Mouse (Mus musculus): Measurements from ENCODE around the gene Med12l. TPM values are rescaled to one million over a fixed set of nuclear protein-coding genes. Genes with fewer than 3 reads are reported as not detected.
A peak's percentile ranks its signal among the peaks of the same experiment; 100 is the strongest.

Gene Med12l
- polyA plus RNA-seq, 1 experiment from 2014 or later = 1.9 TPM

DNA sequence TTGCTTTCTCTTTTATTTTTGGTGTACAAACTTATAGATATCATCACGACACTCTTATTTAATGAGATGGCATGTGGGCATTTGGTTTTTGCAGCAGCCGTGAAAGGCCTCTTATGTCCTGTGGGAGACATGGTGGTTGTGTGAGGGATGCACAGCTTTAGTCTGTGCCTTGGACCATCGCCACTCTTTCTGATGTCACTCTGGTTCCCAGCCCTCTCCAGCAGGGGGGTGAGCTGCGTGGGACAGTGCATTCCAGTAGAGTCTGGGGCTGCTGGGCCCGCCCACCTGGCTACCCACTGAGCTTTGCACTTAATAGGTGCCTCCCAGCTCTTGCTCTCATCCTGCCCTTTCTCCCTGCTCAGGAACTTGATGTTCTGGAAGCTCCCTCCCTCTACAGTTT lies 175.5 kb downstream of the Med12l start:
- Histone ChIP-seq H3K27ac (no peak overlapping the region), H3K4me1 (no peaks in the 10 kb centered on the region), H3K9ac (no peak overlapping the region), H3K36me3 (no peaks in the 10 kb centered on the region), H3K27me3 (no peaks in the 10 kb centered on the region), H3K4me3 (no peak overlapping the region), H3K4me2 (no peak overlapping the region), H3K9me3 (no peaks in the 10 kb centered on the region)
- 68% methylated on average over 5 of the region's 5 CpGs for WGBS
- ATAC-seq (ENCODE audit: borderline replicate concordance, extremely low read depth, low FRiP score, low TSS enrichment) = no peak; the same call in 1 of the 2 replicates

DNA sequence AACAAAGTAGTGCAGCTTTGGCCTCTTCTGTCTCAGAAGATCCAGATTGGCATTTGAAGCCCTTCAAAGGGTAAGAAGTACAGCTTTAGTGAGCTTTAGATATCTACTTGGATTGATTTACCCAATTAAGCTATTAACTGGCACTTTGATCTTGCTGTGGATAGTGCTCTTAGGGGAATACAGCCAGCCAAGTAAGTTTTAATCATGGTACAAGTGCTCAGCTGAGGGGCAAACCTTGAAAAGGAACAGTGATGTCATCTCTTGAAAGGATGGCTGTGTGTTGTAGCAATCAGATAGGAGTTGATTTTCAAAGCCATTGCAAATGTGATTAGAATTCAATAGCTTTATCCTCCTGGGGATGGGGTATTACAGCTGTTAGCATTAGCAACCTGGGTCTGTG lies 176.5 kb downstream of the Med12l start:
- no peaks in the 10 kb centered on the region for H3K27me3 ChIP-seq
- no peak overlapping the region for H3K4me3 ChIP-seq
- no peak overlapping the region for H3K4me2 ChIP-seq
- no peak for ATAC-seq (ENCODE audit: borderline replicate concordance, extremely low read depth, low FRiP score, low TSS enrichment)
- H3K9ac ChIP-seq = no peak overlapping the region
- H3K36me3 ChIP-seq = no peaks in the 10 kb centered on the region
- H3K9me3 ChIP-seq = no peaks in the 10 kb centered on the region
- H3K4me1 ChIP-seq = no peaks in the 10 kb centered on the region
- H3K27ac ChIP-seq = no peak overlapping the region

DNA sequence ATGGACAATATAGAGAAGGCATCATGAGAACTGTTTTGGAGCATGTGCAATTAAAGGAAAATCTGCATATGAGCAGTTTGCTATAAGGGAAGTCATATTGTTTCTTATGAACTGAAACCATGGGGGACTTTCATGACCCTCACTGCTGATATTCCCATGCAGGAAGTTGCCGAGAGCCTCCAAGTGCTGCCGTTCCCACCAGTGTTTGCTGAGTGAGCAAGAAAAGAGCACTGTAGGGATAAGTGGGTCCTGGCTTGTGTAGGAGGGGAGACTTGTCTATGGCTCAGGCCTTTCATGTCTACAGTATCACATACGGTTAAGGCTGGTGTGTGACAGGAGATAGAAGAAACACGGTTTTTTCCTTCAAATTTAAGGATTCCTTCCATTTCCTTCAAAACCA lies 180.0 kb downstream of the Med12l start:
- ATAC-seq (ENCODE audit: borderline replicate concordance, extremely low read depth, low FRiP score, low TSS enrichment) = no peak
- H3K9me3 ChIP-seq = no peaks in the 10 kb centered on the region
- H3K27ac ChIP-seq = no peak overlapping the region
- H3K4me1 ChIP-seq = no peaks in the 10 kb centered on the region
- 52% methylated on average over 4 of the region's 4 CpGs for WGBS
- H3K4me3 ChIP-seq = no peak overlapping the region
- H3K36me3 ChIP-seq = no peaks in the 10 kb centered on the region
- H3K27me3 ChIP-seq = no peaks in the 10 kb centered on the region
- no peak overlapping the region for H3K4me2 ChIP-seq
- no peak overlapping the region for H3K9ac ChIP-seq

DNA sequence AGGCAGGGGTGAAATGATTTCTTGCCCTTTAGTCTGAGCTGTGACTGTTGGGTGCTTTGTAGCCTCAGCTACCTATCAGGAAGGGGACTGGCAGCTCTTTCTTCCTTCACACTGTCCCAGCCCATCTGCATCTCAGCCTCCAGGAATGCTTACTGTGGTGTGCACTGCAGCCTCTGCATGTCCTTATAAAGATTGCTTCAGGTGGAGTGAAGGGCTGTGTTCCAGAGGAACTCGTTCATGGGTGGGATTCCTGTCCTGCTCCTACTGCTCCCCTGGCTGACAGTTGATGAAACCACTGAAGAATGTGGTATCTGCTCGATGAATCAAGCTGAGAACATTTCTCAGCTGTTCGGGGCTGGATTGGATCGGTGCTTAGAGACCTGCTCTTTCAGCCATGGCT lies 181.7 kb downstream of the Med12l start:
- Histone ChIP-seq H3K4me3 (no peak overlapping the region), H3K9ac (no peak overlapping the region), H3K4me2 (no peak overlapping the region), H3K9me3 (no peaks in the 10 kb centered on the region), H3K27ac (no peak overlapping the region), H3K27me3 (no peaks in the 10 kb centered on the region), H3K36me3 (no peaks in the 10 kb centered on the region), H3K4me1 (no peaks in the 10 kb centered on the region)
- 70% methylated on average over 4 of the region's 4 CpGs for WGBS
- no peak for ATAC-seq (ENCODE audit: borderline replicate concordance, extremely low read depth, low FRiP score, low TSS enrichment)

DNA sequence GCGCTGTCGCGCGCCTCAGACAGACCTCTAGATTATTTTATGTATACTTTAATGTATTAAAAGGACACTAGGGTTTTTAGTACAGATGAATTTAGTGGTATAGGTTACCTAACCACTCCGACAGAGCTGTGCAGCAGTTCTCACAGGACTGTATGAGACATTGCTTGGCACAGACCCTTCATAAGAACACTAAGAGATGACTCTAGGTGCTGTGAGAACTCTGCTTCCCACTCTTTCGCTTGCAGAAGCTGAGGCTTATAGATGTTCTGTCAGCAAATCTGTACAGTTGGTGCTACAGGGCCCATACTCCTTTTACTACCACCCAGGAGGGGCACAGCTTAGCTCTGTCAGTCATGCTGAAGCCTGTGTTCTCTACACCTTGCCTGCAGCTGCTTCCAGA lies 186.0 kb downstream of the Med12l start:
- Histone ChIP-seq H3K9me3 (no peaks in the 10 kb centered on the region), H3K4me3 (no peak overlapping the region), H3K36me3 (no peaks in the 10 kb centered on the region), H3K27me3 (no peaks in the 10 kb centered on the region), H3K9ac (no peak overlapping the region), H3K4me1 (no peaks in the 10 kb centered on the region), H3K4me2 (no peak overlapping the region), H3K27ac (no peak overlapping the region)
- no peak for ATAC-seq (ENCODE audit: borderline replicate concordance, extremely low read depth, low FRiP score, low TSS enrichment)
- 93% methylated on average over 6 of the region's 6 CpGs for WGBS

DNA sequence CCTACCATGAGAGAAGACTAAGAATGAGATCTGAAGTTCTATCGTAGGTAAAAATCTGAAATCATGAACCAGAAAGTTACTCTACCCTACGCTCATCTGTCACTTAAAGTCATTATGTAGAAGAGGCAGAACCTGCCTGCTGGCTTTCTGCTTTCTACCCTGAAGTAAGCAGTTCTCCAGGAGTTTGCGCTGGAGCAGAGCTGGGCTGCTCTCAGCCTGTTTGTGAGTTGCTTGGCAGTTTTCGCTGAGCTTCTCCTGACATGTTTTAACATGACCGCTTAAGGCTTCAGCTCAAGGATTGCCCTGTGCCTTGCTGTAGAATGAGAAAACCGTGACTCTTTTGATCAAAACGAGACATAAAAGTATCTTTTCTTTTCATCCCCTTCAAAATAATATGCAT lies 188.5 kb downstream of the Med12l start:
- Histone ChIP-seq H3K4me1 (no peaks in the 10 kb centered on the region), H3K27ac (no peak overlapping the region), H3K4me3 (no peak overlapping the region), H3K9ac (no peak overlapping the region), H3K36me3 (no peaks in the 10 kb centered on the region), H3K4me2 (no peak overlapping the region), H3K27me3 (no peaks in the 10 kb centered on the region), H3K9me3 (no peaks in the 10 kb centered on the region)
- ATAC-seq (ENCODE audit: borderline replicate concordance, extremely low read depth, low FRiP score, low TSS enrichment) = no peak
- WGBS = 86% methylated on average over 7 of the region's 7 CpGs

DNA sequence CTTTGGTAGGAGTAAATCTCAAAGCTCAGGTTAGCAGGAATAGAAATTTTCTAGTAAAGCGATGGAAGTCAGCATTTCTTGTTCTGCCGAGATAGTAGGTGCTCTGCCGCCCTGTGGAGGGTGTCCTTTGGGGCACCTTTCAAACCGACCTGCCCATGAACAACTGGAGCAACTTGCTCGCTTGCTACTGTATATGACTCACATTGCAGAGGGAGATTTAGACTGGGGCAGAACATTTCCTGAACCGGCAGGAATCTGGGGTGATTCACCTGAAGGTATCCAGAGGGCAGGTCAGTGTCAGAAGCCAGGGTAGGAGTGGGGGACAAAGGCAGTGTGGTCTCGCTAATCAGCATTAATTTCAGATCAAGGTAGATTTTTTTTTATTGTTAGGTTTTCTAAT lies 189.3 kb downstream of the Med12l start, which contains the start of gene Gpr87:
Gene Gpr87, minus strand, starts transcription at position 167 of the 400 bp plus-strand sequence.
- no peak for ATAC-seq (ENCODE audit: borderline replicate concordance, extremely low read depth, low FRiP score, low TSS enrichment)
- no peaks in the 10 kb centered on the region for H3K9me3 ChIP-seq
- no peaks in the 10 kb centered on the region for H3K36me3 ChIP-seq
- WGBS = 75% methylated on average over 7 of the region's 7 CpGs
- H3K9ac ChIP-seq = no peak within 1 kb of the TSS
- H3K4me2 ChIP-seq = no peak within 1 kb of the TSS
- no peaks in the 10 kb centered on the region for H3K4me1 ChIP-seq
- H3K27ac ChIP-seq = no peak within 1 kb of the TSS
- no peak within 1 kb of the TSS for H3K4me3 ChIP-seq
- no peaks in the 10 kb centered on the region for H3K27me3 ChIP-seq

DNA sequence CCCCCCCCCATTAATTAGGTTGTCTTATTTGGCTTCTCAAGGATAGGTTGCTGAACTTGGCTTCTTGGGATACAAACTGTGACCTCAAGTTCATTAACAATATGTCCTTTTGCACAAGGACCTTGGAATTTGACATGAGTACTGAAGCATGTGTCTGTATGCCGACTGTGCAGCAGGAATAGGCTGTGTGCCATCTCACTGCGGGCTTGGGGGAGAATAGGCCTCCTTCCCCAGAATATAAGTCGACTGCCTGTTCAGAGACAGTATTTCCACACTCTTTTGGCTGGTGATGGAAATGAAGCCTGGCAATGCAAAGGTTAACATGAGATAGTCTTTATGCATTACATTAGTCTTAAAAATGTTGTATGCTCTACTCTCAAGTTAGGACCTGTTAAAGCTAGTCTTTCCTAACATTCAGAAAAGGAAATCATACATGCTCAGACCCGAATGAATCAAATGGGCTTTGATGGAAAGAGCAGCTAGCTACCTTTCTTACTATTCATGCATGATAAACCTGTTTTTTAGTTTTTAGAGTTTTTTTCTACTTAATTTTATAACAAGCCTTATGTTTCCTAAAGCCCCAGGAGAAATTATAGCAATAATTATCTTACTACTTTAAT lies 191.8 kb downstream of the Med12l start:
- H3K27me3 ChIP-seq = no peaks in the 10 kb centered on the region
- H3K4me3 ChIP-seq = no peak overlapping the region
- H3K4me2 ChIP-seq = no peak overlapping the region
- no peaks in the 10 kb centered on the region for H3K4me1 ChIP-seq
- no peaks in the 10 kb centered on the region for H3K36me3 ChIP-seq
- ATAC-seq (ENCODE audit: borderline replicate concordance, extremely low read depth, low FRiP score, low TSS enrichment) = no peak
- no peaks in the 10 kb centered on the region for H3K9me3 ChIP-seq
- H3K9ac ChIP-seq = no peak overlapping the region
- H3K27ac ChIP-seq = no peak overlapping the region
- 71% methylated on average over 4 of the region's 4 CpGs for WGBS

DNA sequence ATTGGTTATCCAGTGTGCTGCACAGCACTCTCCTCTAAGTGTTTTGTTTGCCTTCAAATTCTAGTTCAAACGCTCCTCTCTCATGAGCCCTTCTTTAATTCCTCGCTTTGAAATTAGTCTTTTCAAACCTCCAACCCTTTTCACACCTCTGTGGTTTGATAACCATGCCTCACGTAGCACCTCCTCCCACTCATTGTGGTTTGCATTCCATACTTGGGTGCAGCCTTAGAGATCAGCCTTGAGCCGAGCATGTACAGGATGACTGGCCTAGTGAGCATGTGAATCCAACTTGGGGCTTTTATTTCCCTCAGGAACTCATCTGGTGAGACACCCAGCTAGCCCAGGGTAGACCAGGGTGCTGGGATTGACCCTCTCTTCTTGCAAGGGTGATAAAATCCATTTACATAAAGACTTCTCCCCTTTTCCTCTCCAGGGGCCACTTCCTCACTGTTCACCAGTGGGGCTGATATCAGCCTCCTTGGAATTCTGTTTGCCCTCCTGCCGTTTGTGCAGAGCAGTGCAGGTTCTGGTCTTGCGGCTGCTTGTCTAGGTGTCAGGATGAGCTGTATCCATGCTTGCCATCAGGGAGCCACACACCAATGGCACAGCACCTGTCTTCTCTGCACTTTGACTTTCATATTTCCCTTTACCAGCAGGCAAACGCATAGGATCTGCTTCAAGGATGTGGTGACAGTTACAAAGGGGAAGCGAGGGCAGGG lies 198.3 kb downstream of the Med12l start:
- Histone ChIP-seq H3K27me3 (no peaks in the 10 kb centered on the region), H3K9me3 (no peaks in the 10 kb centered on the region), H3K4me2 (no peak overlapping the region), H3K4me1 (peaks cover 21% of the 10 kb centered on the region), H3K27ac (peak overlapping the region; percentile 63), H3K4me3 (no peak overlapping the region), H3K36me3 (no peaks in the 10 kb centered on the region), H3K9ac (no peak overlapping the region)
- ATAC-seq (ENCODE audit: borderline replicate concordance, extremely low read depth, low FRiP score, low TSS enrichment) = peak; percentile 60; the same call in 1 of the 2 replicates
- 45% methylated on average over 8 of the region's 8 CpGs for WGBS

DNA sequence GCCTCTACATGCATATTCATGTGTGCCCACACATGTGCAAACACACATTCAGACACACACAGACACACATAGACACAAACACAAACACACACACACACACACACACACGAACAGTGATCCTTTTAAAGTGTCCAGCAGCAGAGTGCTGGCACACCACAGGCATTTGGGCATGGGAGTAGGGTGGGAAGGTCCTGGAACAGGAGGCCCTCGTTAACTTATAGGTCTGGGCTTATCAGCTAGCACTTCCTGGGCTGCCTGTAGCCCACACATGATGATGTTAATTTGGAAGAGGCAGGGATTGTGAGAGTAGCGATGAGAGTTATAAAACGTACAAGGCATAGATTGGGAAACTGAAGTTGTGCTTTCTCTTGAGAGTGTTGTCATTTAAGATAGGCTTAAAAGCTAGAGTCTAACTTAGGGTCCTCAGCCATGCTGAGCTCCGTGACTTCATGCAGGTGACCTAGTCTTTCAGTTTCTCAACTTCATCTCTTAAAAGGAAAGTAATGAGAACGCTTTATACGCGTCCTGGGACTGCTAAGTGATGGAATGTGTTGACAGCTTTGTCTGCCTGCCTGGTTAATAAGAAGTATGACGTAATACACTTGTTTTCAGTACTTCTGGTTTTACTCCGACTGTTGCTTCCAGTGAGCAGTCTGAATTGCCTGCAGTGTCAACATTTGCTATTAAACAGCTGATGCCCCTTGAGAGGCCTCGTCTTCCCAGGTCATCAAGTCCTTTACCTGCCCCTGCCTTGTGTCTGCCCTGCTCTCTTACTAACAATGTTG lies 199.3 kb downstream of the Med12l start:
- ATAC-seq (ENCODE audit: borderline replicate concordance, extremely low read depth, low FRiP score, low TSS enrichment) = peak; percentile 16; the same call in 1 of the 2 replicates
- Histone ChIP-seq H3K27ac (peak overlapping the region; percentile 63; the same call in 1 of the 2 replicates), H3K4me2 (no peak overlapping the region), H3K9me3 (no peaks in the 10 kb centered on the region), H3K4me1 (peaks cover 21% of the 10 kb centered on the region), H3K4me3 (no peak overlapping the region), H3K36me3 (no peaks in the 10 kb centered on the region), H3K27me3 (no peaks in the 10 kb centered on the region), H3K9ac (no peak overlapping the region)
- WGBS = 29% methylated on average over 11 of the region's 11 CpGs

DNA sequence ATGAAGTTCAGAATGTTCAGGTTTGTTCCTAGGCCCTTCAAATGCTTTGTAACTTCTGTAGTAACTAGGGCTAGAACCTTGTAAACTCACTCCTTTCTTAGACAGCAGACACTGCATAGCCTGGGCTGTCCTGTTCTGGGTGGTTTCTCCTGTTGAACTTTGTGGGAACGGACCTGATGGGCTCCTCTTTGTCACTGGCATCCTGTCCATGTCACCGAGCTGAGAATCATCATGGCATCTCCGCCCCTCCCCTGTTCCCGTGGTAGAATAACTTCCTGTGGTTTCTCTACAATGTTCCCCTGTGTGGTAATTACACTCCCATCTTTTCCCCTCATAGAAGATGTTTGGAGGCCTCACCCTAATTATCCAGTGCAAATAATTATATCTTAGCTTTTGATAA lies 200.3 kb downstream of the Med12l start:
- WGBS = 79% methylated on average over 4 of the region's 4 CpGs
- H3K4me2 ChIP-seq = no peak overlapping the region
- no peak for ATAC-seq (ENCODE audit: borderline replicate concordance, extremely low read depth, low FRiP score, low TSS enrichment)

More for the DNA sequence above, 200.3 kb downstream of the Med12l start:
- peaks cover 21% of the 10 kb centered on the region for H3K4me1 ChIP-seq
- H3K9ac ChIP-seq = no peak overlapping the region
- no peak overlapping the region for H3K27ac ChIP-seq
- no peaks in the 10 kb centered on the region for H3K27me3 ChIP-seq
- no peak overlapping the region for H3K4me3 ChIP-seq
- H3K36me3 ChIP-seq = no peaks in the 10 kb centered on the region
- H3K9me3 ChIP-seq = no peaks in the 10 kb centered on the region

Measured in lung, embryonic 15.5 days (tissue).